Mouse (Mus musculus): ENCODE data around the gene Rfc4. TPM values are rescaled to one million over a fixed set of nuclear protein-coding genes. Genes with fewer than 3 reads are reported as not detected.

Rfc4 gene
- 1 to 10 TPM; 7.6 to 7.9 TPM for total RNA-seq (2021)
- long read RNA-seq, experiment 1, transcript Rfc4-201 (11 exons, 1,228 nt) = major isoform, 9 of 11 reads
- long read RNA-seq, experiment 1, partial matches to known transcripts = 1 of 11 reads
- long read RNA-seq, experiment 1, other reads (novel, unspliced or antisense) = 1 of 11 reads
- long read RNA-seq, experiment 2, transcript Rfc4-201 (11 exons, 1,228 nt) = major isoform, 10 of 13 reads
- long read RNA-seq, experiment 2, partial matches to known transcripts = 1 of 13 reads
- long read RNA-seq, experiment 2, other reads (novel, unspliced or antisense) = 2 of 13 reads

GRCm38 (mm10) chr16:23127673-23128375 lies at the start of gene Rfc4:
Gene Rfc4 (minus strand): TSS chr16:23127737.
- peak; percentile 96 for DNase-seq
- TF ChIP-seq CTCF (IDR thresholded peaks at IDR 0.05) = peak; percentile 47
- peak within 1 kb of the TSS; percentile 96 for H3K27ac ChIP-seq
- peak within 1 kb of the TSS; percentile 73 for H3K4me3 ChIP-seq
- intact Hi-C loops (cut with DNase I) = loop anchor here (1.0 to 10.0 kb wide), 2 partner anchors 21 to 863 kb away; partner anchors contain the start of genes Eif4a2 and Tra2b

DNA sequence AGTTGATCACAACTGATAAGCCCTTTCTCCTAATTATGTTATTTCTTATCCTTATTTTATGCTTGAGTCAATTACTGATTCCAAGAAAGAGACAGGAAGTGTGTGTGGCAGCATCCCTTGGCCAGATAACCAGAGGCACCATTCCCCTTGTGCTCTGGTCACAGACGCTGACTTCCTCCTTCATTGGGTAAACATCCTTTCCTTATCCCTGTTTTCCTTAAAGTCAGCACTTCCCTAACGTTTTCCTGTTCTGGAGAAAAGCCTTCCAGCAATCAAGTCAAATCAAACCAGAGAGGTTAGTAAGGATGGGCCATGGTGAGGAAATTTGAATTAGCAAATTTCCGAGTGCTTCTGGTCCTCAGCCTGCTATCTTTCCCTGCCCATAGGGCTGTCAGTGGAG lies 48.4 kb upstream of the Rfc4 start:
- TF ChIP-seq CTCF (IDR thresholded peaks at IDR 0.05) = no peak
- Histone ChIP-seq H3K4me3 (no peak overlapping the region), H3K27ac (no peak overlapping the region)
- intact Hi-C loops (cut with DNase I) = no loop called here
- DNase-seq = no peak

GRCm38 (mm10) chr16:23174855-23175254 lies 47.3 kb upstream of the Rfc4 start:
- intact Hi-C loops (cut with DNase I) = no loop called here
- H3K27ac ChIP-seq = no peak overlapping the region
- H3K4me3 ChIP-seq = no peak overlapping the region
- no peak for DNase-seq
- no peak for TF ChIP-seq CTCF (IDR thresholded peaks at IDR 0.05)

DNA sequence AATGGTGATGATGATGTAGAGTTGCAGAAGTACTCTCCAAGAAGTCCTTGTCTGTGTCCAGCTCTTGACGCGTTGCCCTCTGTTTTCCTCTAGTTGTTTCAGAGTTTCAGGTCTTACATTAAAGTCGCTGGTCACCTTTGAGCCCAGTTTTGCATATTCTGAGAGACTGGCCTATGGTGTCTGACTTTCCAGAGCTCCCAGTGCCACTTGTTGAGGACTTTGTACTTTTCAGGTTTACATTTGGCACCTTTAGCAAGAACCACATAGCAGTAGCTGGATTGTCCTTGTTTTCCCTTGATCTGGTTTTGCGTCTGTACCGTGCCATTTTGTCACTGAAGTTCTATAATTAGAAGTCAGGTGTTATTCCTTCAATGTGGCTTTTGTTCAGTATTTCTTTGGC lies 46.4 kb upstream of the Rfc4 start:
- no peak for DNase-seq
- no peak for TF ChIP-seq CTCF (IDR thresholded peaks at IDR 0.05)
- intact Hi-C loops (cut with DNase I) = no loop called here
- Histone ChIP-seq H3K4me3 (no peak overlapping the region), H3K27ac (no peak overlapping the region)

- intact Hi-C loops (cut with DNase I) = no loop called here
- H3K27ac ChIP-seq = no peak overlapping the region
- no peak overlapping the region for H3K4me3 ChIP-seq
- TF ChIP-seq CTCF (IDR thresholded peaks at IDR 0.05) = no peak
- DNase-seq = no peak
Observed at GRCm38 (mm10) chr16:23170813-23171212, 43.3 kb upstream of the Rfc4 start.

- DNase-seq = no peak
- TF ChIP-seq CTCF (IDR thresholded peaks at IDR 0.05) = no peak
- intact Hi-C loops (cut with DNase I) = no loop called here
- Histone ChIP-seq H3K4me3 (no peak overlapping the region), H3K27ac (peak overlapping the region; percentile 71)
Observed at GRCm38 (mm10) chr16:23167079-23167478, 39.5 kb upstream of the Rfc4 start.

GRCm38 (mm10) chr16:23166646-23167045 lies 39.1 kb upstream of the Rfc4 start:
- TF ChIP-seq CTCF (IDR thresholded peaks at IDR 0.05) = no peak
- intact Hi-C loops (cut with DNase I) = no loop called here
- H3K4me3 ChIP-seq = no peak overlapping the region
- DNase-seq = no peak
- H3K27ac ChIP-seq = peak overlapping the region; percentile 71

- intact Hi-C loops (cut with DNase I) = no loop called here
- H3K27ac ChIP-seq = peak overlapping the region; percentile 86
- peak overlapping the region; percentile 58 for H3K4me3 ChIP-seq
- no peak for DNase-seq
- no peak for TF ChIP-seq CTCF (IDR thresholded peaks at IDR 0.05)
Observed at GRCm38 (mm10) chr16:23165441-23165840, 37.9 kb upstream of the Rfc4 start.

DNA sequence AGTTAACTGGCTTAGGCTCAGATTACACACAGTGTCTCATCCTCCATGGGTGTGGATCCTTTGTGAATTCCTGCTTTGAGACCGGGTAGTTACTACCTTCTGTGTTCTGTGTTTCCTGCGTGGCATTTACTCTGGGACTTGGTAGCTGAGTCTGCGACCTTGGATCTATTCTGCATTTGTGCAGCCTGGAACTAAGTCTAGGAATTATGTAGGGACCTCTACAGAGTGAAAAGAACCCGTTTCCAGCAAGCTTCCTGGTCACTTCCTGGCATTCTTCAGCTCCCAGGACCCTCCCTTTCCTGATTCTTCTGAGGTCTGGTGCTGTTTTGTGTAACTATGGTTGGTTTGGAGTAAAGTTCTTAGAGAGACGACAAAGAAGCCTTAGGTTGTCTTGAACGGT lies 36.9 kb upstream of the Rfc4 start:
- no peak for TF ChIP-seq CTCF (IDR thresholded peaks at IDR 0.05)
- Histone ChIP-seq H3K4me3 (peak overlapping the region; percentile 58), H3K27ac (peak overlapping the region; percentile 86)
- no peak for DNase-seq
- intact Hi-C loops (cut with DNase I) = no loop called here

- intact Hi-C loops (cut with DNase I) = no loop called here
Observed at GRCm38 (mm10) chr16:23162116-23162515, 34.6 kb upstream of the Rfc4 start.

DNA sequence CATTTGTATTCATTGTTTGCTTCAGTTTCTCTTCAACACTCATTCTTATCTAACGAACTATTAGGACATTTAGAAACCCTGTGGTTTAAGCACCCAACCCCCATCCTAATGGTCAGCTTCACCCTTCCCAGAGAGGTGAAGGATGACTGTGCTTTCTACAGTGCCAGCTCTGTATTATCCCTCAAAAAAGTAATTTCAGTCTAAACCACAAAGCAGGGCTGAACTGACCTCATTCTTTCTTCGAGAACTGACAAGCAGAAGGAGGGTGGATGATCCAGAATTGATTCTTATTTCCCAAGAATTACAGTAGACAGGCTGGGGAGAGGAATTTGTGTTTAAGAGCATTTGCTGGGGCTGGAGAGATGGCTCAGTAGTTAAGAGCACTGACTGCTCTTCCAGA lies 32.2 kb upstream of the Rfc4 start:
- Histone ChIP-seq H3K4me3 (no peak overlapping the region), H3K27ac (no peak overlapping the region)
- no peak for DNase-seq
- no peak for TF ChIP-seq CTCF (IDR thresholded peaks at IDR 0.05)
- intact Hi-C loops (cut with DNase I) = no loop called here

More at GRCm38 (mm10) chr16:23162116-23162515, 34.6 kb upstream of the Rfc4 start:
- no peak for TF ChIP-seq CTCF (IDR thresholded peaks at IDR 0.05)
- no peak overlapping the region for H3K27ac ChIP-seq
- H3K4me3 ChIP-seq = no peak overlapping the region
- DNase-seq = no peak

- no peak overlapping the region for H3K27ac ChIP-seq
- intact Hi-C loops (cut with DNase I) = no loop called here
- no peak overlapping the region for H3K4me3 ChIP-seq
- no peak for TF ChIP-seq CTCF (IDR thresholded peaks at IDR 0.05)
- no peak for DNase-seq
Observed at GRCm38 (mm10) chr16:23158957-23159356, 31.4 kb upstream of the Rfc4 start.

DNA sequence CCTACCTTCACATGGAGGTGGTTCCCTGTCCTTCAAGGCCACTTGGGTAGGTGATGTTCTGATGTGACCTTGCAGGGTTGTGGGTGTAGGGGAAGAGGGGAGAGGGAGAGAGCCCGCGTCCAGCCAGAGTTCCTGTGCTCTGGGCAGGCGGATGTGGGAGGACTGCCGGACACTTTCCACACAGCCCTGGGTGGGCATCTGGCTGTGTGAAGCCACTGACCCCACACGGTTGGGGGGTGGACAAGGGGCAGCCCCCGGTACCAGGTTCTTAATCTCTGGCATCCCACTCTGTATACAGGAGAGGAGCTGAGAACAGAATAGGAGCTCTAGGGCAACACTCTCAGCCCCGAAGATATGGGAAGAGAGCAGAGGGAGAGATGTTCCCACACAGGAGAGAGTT lies 30.8 kb upstream of the Rfc4 start:
- intact Hi-C loops (cut with DNase I) = no loop called here
- no peak for DNase-seq
- TF ChIP-seq CTCF (IDR thresholded peaks at IDR 0.05) = no peak
- Histone ChIP-seq H3K4me3 (no peak overlapping the region), H3K27ac (no peak overlapping the region)
